Mouse (Mus musculus): ENCODE results near the gene Morn3. TPM values are rescaled to one million over a fixed set of nuclear protein-coding genes. Genes with fewer than 3 reads are reported as not detected.

Gene Morn3
- polyA plus RNA-seq, 1 experiment from 2014 or later = not detected

DNA sequence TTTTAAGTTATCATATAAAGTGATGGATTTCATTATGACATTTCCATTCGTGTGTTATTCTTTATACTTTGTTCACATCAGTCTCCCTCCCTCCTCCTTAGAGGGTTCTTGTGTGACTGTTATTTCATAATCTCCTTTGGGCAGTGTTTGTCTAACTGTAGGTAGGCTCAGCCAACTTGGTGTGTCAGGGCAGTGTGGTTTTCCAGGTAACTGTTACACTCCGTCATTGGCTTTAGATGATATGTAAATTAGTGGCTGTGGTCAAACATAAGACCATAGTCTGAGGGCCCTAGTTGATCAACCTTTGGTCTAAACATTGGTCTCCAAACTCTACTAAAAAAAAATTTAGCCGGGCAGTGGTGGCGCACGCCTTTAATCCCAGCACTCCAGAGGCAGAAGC lies 26.4 kb downstream of the Morn3 start:
- no peaks in the 10 kb centered on the region for H3K9me3 ChIP-seq (replicated peaks; ENCODE audit: control insufficient read depth, low read length)
- H3K4me1 ChIP-seq (ENCODE audit: control insufficient read depth, low read depth, low read length) = peaks cover 34% of the 10 kb centered on the region
- WGBS (ENCODE audit: insufficient replicate concordance) = 59% methylated on average over 5 of the region's 5 CpGs
- no peak overlapping the region for H3K27ac ChIP-seq (ENCODE audit: low read length)
- no peak overlapping the region for H3K4me2 ChIP-seq (ENCODE audit: low read depth, low read length)
- H3K4me3 ChIP-seq (ENCODE audit: low read depth, low read length) = no peak overlapping the region
- H3K9ac ChIP-seq (ENCODE audit: low read depth, low read length) = no peak overlapping the region
- no peaks in the 10 kb centered on the region for H3K36me3 ChIP-seq (ENCODE audit: control insufficient read depth, insufficient read depth)
- no peak for ATAC-seq (ENCODE audit: low read depth)
- H3K27me3 ChIP-seq (ENCODE audit: control insufficient read depth, insufficient read depth, low read depth, low read length) = no peaks in the 10 kb centered on the region; the same call in 1 of the 2 replicates

DNA sequence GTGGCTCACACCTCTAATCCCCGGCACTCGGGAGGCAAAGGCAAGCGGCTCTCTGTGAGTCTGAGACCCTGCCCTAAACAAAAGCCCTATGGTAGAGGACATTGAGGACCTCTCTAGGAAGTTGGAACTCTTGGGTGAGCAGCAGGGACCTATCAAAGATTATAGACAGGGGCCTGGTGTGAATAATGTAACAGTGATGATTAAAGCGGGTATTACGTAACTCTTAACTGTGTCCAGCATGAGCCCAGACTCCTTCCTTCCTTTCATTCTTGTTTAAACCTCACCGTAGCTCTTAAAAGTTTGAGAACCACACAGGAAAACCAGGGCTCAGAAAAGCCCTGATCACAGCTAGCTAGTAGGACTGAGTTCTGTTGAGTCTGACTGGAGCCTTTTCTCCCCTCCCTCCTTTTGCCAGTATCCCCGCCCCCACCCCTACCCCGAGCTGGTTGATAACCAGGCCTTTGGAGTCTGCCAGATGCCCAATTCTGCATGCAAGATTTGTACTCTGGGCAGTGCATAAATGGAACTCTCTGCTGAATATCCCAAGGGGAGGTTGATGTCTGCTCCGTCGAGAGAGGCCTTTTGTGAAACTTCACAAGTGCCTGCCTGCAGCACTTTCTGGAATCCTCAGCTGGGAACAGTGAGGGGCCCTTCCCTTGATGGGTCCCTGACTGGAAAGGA lies 27.3 kb downstream of the Morn3 start:
- Histone ChIP-seq H3K9me3 (replicated peaks; ENCODE audit: control insufficient read depth, low read length) (no peaks in the 10 kb centered on the region), H3K36me3 (ENCODE audit: control insufficient read depth, insufficient read depth) (no peaks in the 10 kb centered on the region), H3K4me1 (ENCODE audit: control insufficient read depth, low read depth, low read length) (peaks cover 37% of the 10 kb centered on the region), H3K27ac (ENCODE audit: low read length) (peak overlapping the region; percentile 56), H3K27me3 (ENCODE audit: control insufficient read depth, insufficient read depth, low read depth, low read length) (no peaks in the 10 kb centered on the region; the same call in 1 of the 2 replicates), H3K4me3 (ENCODE audit: low read depth, low read length) (no peak overlapping the region), H3K9ac (ENCODE audit: low read depth, low read length) (no peak overlapping the region), H3K4me2 (ENCODE audit: low read depth, low read length) (peak overlapping the region; percentile 30)
- ATAC-seq (ENCODE audit: low read depth) = no peak
- WGBS (ENCODE audit: insufficient replicate concordance) = 25% methylated on average over 10 of the region's 10 CpGs

DNA sequence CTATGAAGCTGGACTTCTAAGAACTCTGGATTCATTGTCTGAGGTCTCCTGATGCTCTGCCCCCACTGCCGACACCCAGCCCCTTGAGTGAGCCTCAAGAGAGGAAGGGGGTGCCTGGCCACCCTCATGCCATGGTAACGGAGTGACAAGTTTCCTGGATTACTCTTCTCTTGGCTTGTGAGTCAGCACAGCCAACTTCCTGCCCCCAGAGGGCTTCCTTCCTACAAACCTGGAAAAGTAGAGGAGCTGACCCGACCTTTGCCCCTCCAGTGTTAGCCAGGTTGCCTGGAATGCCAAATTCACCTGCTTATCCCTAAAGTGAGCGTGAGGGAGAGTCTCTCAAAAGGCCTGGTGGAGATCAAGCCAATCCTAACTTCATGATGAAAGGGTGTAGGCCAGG lies 29.3 kb downstream of the Morn3 start:
- no peaks in the 10 kb centered on the region; the same call in 1 of the 2 replicates for H3K27me3 ChIP-seq (ENCODE audit: control insufficient read depth, insufficient read depth, low read depth, low read length)
- WGBS (ENCODE audit: insufficient replicate concordance) = 40% methylated on average over 4 of the region's 4 CpGs
- no peak for ATAC-seq (ENCODE audit: low read depth)
- no peak overlapping the region for H3K9ac ChIP-seq (ENCODE audit: low read depth, low read length)
- H3K4me3 ChIP-seq (ENCODE audit: low read depth, low read length) = 0 out of 2 replicates have a peak overlapping the region, but pooled peaks have one; percentile 4
- no peaks in the 10 kb centered on the region for H3K9me3 ChIP-seq (replicated peaks; ENCODE audit: control insufficient read depth, low read length)
- peak overlapping the region; percentile 5; the same call in 1 of the 2 replicates for H3K27ac ChIP-seq (ENCODE audit: low read length)
- peak overlapping the region; percentile 26; the same call in 1 of the 2 replicates for H3K4me2 ChIP-seq (ENCODE audit: low read depth, low read length)
- peaks cover 46% of the 10 kb centered on the region for H3K4me1 ChIP-seq (ENCODE audit: control insufficient read depth, low read depth, low read length)
- no peaks in the 10 kb centered on the region for H3K36me3 ChIP-seq (ENCODE audit: control insufficient read depth, insufficient read depth)

DNA sequence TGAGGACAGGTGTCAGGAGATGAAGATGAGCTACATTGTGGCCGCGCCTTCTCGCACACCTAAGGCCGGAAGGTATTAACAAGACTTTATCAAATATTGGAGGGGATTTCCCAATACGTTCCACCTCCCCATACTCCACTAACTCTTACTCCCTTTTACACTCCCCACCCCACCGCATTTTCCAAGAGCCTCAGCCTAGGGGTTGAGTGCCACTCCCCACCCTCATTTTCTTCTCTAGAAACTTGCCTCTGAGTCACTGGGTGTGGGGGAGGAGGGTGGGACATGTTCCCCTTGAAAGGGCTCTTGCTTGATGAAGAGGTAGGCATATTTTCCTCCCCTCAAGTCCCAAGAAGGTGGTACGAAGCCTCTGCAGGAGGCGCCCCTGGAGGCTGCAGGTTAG lies 30.9 kb downstream of the Morn3 start:
- Histone ChIP-seq H3K9ac (ENCODE audit: low read depth, low read length) (peak overlapping the region; percentile 80), H3K9me3 (replicated peaks; ENCODE audit: control insufficient read depth, low read length) (no peaks in the 10 kb centered on the region), H3K27ac (ENCODE audit: low read length) (peak overlapping the region; percentile 87; the same call in 1 of the 2 replicates), H3K4me1 (ENCODE audit: control insufficient read depth, low read depth, low read length) (peaks cover 46% of the 10 kb centered on the region), H3K36me3 (ENCODE audit: control insufficient read depth, insufficient read depth) (no peaks in the 10 kb centered on the region), H3K4me2 (ENCODE audit: low read depth, low read length) (peak overlapping the region; percentile 99), H3K27me3 (ENCODE audit: control insufficient read depth, insufficient read depth, low read depth, low read length) (no peaks in the 10 kb centered on the region; the same call in 1 of the 2 replicates), H3K4me3 (ENCODE audit: low read depth, low read length) (peak overlapping the region; percentile 73)
- 15% methylated on average over 8 of the region's 8 CpGs for WGBS (ENCODE audit: insufficient replicate concordance)
- no peak for ATAC-seq (ENCODE audit: low read depth)

DNA sequence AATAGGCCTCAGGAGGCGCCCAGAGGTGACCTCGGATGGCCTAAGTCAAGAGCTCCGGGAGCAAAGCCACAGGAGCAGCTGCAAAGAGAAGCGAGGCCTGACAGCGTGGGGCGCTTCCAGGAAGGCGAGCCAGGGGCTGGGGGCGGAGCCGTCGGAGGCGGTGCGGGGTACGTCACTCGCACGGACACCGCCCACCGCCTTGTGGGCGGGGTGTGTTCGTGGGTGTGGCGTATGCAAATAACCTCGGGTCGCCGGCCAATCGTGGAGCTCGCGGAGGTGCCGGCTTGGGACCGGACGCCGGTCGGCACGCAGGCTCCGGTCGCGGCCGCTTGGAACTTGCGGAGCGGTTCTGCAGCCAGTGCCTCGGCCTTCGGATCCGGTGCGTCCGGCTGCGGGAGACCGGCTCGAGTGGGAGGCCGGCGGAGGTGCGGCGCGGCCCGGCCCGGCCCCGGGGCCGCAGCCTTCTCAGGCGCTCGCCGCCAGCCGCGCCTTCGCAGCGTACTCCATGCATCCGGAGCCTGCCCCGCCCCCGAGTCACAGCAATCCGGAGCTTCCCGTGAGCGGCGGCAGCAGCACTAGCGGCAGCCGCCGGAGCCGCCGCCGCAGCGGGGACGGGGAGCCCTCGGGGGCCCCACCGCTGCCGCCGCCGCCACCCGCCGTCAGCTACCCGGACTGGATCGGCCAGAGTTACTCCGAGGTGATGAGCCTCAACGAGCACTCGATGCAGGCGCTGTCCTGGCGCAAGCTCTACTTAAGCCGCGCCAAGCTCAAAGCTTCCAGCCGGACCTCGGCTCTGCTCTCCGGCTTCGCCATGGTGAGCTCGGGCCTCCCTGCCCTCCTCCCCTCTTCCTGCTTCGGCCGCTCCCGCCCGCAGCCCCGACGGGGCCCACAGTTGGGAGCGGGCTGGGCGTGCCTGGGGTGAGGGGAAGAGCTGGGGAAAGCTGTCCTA lies 31.8 kb downstream of the Morn3 start, which contains the start of gene Orai1:
Orai1 (plus strand) TSS at position 322 of the 949 bp plus-strand sequence.
- H3K9ac ChIP-seq (ENCODE audit: low read depth, low read length) = peak within 1 kb of the TSS; percentile 80
- H3K4me3 ChIP-seq (ENCODE audit: low read depth, low read length) = peak within 1 kb of the TSS; percentile 73
- peak; percentile 95 for ATAC-seq (ENCODE audit: low read depth)
- peak within 1 kb of the TSS; percentile 99 for H3K4me2 ChIP-seq (ENCODE audit: low read depth, low read length)
- H3K9me3 ChIP-seq (replicated peaks; ENCODE audit: control insufficient read depth, low read length) = no peaks in the 10 kb centered on the region
- H3K36me3 ChIP-seq (ENCODE audit: control insufficient read depth, insufficient read depth) = no peaks in the 10 kb centered on the region
- H3K4me1 ChIP-seq (ENCODE audit: control insufficient read depth, low read depth, low read length) = peaks cover 46% of the 10 kb centered on the region
- WGBS (ENCODE audit: insufficient replicate concordance) = under 1% methylated on average over 106 of the region's 106 CpGs
- peak within 1 kb of the TSS; percentile 87 for H3K27ac ChIP-seq (ENCODE audit: low read length)
- H3K27me3 ChIP-seq (ENCODE audit: control insufficient read depth, insufficient read depth, low read depth, low read length) = no peaks in the 10 kb centered on the region; the same call in 1 of the 2 replicates

DNA sequence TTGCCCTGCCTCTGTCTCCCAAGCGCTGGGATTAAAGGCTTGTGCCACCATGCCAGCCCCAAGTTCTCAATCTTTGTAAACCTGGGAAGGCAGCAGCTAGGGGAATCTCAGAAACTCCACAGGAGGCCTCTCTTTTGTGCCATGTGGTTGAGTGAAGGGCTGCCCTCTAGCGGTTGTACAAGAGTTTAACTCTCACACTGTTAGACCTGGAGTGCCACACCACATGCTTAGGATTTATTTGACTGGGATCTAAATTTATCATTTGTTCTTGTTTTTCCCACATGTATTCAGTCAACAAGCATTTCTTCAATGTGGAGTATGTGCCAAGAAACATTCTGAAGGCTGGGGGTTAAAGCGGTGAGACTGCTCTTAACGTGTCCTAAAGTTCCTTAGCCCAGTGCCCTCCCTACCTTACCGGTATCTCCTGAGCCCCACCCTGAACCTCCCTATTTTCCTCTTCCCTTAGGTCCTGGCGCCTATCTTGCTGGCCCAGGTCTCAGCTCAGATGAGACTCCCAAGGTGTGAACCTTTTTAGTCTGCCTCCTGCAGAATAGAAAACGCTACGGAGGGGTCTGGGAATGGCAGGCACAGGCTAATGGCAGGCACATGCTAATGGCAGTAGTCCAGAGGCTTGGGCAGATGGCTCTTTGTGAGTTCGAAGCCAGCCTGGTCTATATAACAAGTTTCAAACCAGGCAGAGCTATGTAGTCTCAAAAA lies 33.1 kb downstream of the Morn3 start:
- H3K4me2 ChIP-seq (ENCODE audit: low read depth, low read length) = no peak overlapping the region
- no peak overlapping the region for H3K27ac ChIP-seq (ENCODE audit: low read length)

DNA sequence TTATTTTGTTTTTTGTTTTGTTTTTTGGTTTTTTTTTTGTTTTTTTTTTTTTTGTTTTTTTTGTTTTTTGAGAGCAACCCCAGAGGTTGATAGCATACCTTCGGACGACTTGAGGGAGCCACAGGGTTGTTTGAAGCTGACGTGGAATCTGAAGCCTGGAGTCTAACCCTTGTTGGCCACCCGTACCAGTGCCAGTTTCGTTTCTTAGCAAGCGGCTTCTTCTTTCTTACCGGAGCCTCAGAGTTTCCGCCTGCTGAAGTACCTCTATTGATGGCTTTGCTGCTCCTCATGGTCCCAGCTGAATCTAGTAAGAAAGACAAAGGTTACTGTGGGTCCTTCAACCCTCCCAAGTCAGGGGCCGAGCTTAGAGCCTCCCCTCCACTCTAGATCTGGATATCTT lies 35.1 kb downstream of the Morn3 start:
- no peak overlapping the region for H3K4me3 ChIP-seq (ENCODE audit: low read depth, low read length)
- H3K9ac ChIP-seq (ENCODE audit: low read depth, low read length) = no peak overlapping the region
- H3K27me3 ChIP-seq (ENCODE audit: control insufficient read depth, insufficient read depth, low read depth, low read length) = no peaks in the 10 kb centered on the region; the same call in 1 of the 2 replicates
- no peaks in the 10 kb centered on the region for H3K36me3 ChIP-seq (ENCODE audit: control insufficient read depth, insufficient read depth)
- H3K4me1 ChIP-seq (ENCODE audit: control insufficient read depth, low read depth, low read length) = peaks cover 22% of the 10 kb centered on the region
- ATAC-seq (ENCODE audit: low read depth) = no peak
- H3K27ac ChIP-seq (ENCODE audit: low read length) = no peak overlapping the region
- H3K4me2 ChIP-seq (ENCODE audit: low read depth, low read length) = no peak overlapping the region
- WGBS (ENCODE audit: insufficient replicate concordance) = 72% methylated on average over 9 of the region's 9 CpGs
- no peaks in the 10 kb centered on the region for H3K9me3 ChIP-seq (replicated peaks; ENCODE audit: control insufficient read depth, low read length)

More for the DNA sequence above, 33.1 kb downstream of the Morn3 start:
- H3K9me3 ChIP-seq (replicated peaks; ENCODE audit: control insufficient read depth, low read length) = no peaks in the 10 kb centered on the region
- H3K27me3 ChIP-seq (ENCODE audit: control insufficient read depth, insufficient read depth, low read depth, low read length) = no peaks in the 10 kb centered on the region; the same call in 1 of the 2 replicates
- H3K9ac ChIP-seq (ENCODE audit: low read depth, low read length) = no peak overlapping the region; the same call in 1 of the 2 replicates
- no peak overlapping the region for H3K4me3 ChIP-seq (ENCODE audit: low read depth, low read length)
- peaks cover 36% of the 10 kb centered on the region for H3K4me1 ChIP-seq (ENCODE audit: control insufficient read depth, low read depth, low read length)
- no peak for ATAC-seq (ENCODE audit: low read depth)
- 34% methylated on average over 9 of the region's 9 CpGs for WGBS (ENCODE audit: insufficient replicate concordance)
- no peaks in the 10 kb centered on the region for H3K36me3 ChIP-seq (ENCODE audit: control insufficient read depth, insufficient read depth)

DNA sequence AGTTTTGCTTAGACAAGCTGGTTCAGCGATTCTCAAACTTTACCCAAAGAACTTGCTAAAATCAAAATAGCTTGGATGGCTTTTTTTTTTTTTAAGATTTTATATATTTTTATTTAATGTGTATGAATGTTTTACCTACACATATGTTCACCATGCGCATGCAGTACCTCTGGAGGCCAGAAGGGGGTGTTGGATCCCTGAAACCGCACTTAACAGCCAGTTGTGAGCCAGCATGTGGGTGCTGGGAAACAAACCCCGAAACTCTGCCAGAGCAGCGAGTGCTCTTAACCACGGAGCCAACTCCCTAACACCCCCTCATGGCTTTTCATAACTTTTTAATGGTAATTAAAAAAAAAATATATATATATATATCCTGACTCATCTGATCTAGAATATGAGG lies 36.0 kb downstream of the Morn3 start:
- H3K36me3 ChIP-seq (ENCODE audit: control insufficient read depth, insufficient read depth) = no peaks in the 10 kb centered on the region
- peaks cover 16% of the 10 kb centered on the region for H3K4me1 ChIP-seq (ENCODE audit: control insufficient read depth, low read depth, low read length)
- H3K27me3 ChIP-seq (ENCODE audit: control insufficient read depth, insufficient read depth, low read depth, low read length) = no peaks in the 10 kb centered on the region
- H3K27ac ChIP-seq (ENCODE audit: low read length) = no peak overlapping the region
- ATAC-seq (ENCODE audit: low read depth) = no peak
- no peak overlapping the region for H3K4me2 ChIP-seq (ENCODE audit: low read depth, low read length)
- WGBS (ENCODE audit: insufficient replicate concordance) = 75% methylated on average over 6 of the region's 6 CpGs
- no peak overlapping the region for H3K4me3 ChIP-seq (ENCODE audit: low read depth, low read length)
- H3K9me3 ChIP-seq (replicated peaks; ENCODE audit: control insufficient read depth, low read length) = no peaks in the 10 kb centered on the region
- H3K9ac ChIP-seq (ENCODE audit: low read depth, low read length) = no peak overlapping the region
